Mouse (Mus musculus) activated CD4-positive, CD25-positive, alpha-beta regulatory T cell, adult 9 weeks (primary cell): ENCODE measurements around the gene Polr2l. TPM values are rescaled to one million over a fixed set of nuclear protein-coding genes. Genes with fewer than 3 reads are reported as not detected.

Experiments used
- polyA plus RNA-seq: library from polyadenylated mRNA; unstranded; fragments of 100-300 nt; shearing (Covaris generic); gene quantifications from one replicate; pipeline ENCODE4 v1.2.1, GENCODE M21; 2017

Gene Polr2l
- polyA plus RNA-seq: 30.8 TPM

DNA sequence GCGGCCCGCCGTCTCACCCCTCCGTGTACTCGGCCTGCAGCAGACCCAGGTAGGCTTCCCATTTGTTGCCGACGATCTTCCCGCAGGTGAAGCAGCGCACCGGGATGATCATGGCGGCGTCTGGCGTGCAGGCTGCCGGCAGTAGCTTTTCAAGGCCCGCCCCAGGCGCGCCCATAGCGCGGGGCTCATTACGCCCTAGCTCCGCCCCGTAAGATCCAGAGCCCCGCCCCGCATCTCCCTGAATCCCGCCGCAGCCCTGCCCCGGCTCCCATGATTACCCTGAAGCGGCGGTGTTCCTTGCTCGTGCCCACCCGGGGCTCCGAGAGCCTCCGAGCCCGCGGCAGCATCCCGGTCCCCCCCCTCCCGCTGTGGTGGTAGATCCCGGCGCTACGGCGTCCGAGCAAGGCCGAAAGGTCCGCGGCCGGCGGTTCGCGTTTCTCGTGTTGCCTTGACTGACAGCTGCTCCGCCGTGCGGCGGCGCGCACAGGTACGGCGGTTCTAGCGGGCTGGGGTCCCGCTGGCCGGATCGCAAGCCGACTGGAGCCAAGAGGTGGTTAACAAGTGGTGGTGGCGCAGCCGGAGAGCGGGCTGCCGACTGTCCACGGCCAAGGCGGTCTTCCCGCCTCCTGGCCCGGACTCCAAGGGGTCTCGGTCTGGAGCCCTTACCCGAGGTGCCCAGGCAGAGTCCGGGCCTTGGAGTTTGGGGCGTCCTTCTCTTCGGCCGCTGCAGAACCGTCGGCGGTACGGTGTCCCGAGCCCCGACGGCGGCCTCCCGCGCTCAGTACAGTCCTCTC is at the start of gene Polr2l, which contains the start of gene Tspan4:
Gene Polr2l (minus strand): TSS at position 122 of the 794 bp plus-strand sequence.
Gene Tspan4 (plus strand): TSS at position 230 of the 794 bp plus-strand sequence.

DNA sequence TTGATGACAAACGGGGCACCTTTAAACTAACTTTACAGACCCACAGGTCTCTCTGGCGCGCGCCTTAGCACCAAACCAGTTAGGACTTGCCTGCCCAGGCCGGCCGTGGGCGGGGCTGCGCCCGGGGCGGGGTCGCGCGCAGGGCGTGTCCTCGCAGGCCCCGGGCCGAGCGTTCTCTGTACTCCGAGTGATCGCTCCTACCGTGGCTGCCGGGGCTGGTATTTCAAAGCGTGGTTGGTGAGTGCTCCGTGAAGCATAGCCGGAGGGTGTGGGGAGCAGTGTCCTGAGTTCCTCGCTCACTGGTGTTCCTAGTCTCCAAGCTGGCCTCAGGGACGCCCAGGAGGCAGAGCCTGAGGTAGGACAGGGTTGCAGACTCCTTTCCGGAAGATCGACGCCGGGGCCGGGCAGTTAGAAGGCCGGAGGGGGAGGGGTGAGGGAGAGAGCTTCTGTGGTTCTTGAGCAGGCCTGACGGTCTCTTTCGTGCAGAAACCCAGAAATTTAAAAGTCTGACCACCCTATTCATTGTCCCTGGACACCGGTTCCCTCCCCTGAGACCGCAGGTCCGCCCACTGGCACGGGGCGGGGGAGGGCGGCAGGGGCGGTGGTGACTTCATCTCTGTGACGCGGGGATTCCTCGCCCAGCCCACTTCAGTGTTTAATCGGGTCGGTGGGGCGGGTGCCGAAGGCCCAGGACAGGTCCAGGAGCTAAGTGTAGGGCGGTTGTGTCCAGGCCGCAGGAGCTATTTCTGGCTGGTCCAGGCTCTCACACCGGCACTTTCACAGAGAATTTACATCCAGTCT is 7.5 kb downstream of the Polr2l start, which contains the start of gene Cd151:
Gene Cd151 (plus strand): TSS at position 163 of the 801 bp plus-strand sequence.

DNA sequence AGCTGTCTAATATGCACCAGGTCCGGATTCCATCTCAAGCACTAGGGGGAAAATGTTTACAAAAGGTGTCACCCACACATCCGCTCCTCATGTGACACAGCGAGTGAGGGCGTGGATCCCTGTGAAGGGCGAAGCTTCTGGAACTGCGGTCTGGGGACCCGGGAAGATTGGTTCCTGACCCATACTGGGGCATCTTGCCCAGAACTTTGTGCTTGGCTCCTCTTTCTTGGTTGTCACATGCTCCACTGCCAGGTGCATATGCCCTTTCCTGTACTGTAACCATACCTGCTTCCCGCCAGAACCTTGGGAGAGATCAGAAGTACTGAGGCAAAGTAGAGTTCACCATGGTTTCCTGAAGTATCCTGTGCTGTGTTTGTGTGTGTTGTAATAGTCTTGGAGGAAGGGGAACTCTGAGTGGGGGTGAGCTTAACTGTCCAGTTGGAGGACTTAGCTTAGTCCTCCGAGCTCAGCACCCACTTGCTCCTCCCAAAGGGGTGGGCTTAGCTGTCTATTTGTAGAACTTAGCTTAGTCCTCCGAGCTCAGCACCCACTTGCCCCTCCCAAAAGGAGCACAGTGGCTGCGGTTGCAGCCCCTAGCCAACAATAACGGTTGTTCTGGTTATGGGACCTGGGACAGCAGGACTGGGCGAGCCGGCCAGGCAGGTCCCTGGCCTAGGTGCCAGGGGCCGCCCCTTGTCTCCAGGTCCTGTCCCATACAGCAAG is 14.4 kb downstream of the Polr2l start, which contains the start of gene Cracr2b:
Gene Cracr2b (plus strand): TSS at position 704 of the 723 bp plus-strand sequence.

DNA sequence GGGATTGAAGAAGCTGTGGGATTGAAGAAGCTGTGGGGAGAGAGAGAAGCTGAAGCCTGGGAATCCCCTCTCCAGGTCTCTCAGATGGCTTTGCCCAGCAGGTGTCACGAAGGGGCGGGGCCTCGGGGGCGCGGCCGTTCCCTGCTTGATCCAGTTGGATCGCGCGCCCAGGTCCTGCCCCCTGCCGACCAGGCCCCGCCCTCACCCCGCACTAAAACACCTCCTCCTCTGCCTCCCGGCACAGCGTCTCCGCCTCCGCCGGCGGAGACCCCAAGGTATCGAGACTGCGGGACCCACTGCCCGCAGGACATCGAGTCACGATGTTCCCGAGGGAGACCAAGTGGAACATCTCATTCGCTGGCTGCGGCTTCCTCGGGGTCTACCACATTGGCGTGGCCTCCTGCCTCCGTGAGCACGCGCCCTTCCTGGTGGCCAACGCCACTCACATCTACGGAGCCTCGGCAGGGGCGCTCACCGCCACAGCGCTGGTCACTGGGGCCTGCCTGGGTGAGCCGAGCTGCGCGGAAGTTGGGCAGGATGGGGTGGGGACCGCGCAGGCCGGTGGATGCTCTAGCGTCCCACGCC is 19.9 kb downstream of the Polr2l start, which contains the start of gene Pnpla2:
Gene Pnpla2 (plus strand): TSS at position 232 of the 585 bp plus-strand sequence.

DNA sequence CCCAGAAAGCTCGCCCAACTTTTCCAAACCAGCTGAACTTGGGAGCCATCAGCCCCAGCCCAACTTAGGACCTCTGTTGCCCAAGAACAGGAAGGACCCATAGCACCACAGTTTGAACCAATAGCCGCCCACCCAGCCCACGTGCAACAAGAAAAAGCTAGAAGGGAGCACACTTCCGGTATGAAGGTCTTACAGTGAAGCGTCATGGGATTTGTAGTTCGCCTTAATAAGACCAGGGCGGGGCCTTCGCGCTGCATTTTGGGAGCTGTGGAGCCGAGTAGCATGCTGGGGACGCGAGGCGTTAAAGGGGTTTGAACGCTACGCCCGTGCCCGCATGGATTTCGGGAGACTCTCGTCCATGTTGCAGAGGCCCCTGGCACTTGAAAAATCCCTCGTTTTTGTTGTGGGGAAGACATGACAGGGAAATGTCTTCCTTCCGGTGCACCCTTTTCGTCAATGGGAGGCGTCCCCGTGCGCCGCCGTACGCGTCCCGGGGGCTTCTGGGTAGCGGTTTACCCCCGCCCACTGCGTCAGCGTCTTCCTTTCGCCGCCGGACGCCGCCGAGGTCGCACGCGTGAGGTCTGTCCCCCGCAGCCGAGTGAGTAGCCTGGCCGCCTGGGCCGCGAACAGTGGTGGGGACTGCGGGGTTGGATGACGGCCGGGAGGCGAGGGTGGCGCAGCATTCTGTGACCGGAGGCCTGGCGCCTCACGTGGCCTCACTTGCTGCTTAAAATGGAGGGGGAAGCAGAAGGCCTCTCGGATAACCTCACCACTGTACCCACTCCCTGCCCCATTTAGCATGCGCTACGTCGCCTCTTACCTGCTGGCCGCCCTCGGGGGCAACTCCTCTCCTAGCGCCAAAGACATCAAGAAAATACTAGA is 27.6 kb downstream of the Polr2l start, which contains the start of gene Rplp2:
Gene Rplp2 (plus strand): TSS at position 261 of the 882 bp plus-strand sequence.

DNA sequence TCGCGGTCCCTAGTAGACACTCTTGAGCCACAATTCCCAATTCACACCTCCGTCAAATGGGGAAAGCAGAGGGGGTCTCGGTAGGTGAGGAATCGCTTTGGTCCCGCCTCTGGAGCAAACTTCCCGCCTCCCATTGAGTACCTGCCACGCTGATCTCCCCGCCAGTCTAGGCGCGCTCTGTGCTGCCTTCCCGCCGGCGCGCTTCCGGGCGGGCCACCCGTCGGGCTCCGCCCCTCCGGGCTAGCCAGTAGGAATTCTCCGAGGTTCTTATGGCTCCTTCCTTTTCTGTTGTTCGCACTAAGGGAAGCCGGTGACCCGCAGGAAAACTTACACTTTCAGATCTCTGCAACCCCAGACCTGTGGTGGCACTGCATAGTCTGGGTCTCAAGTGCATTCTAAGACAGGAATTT is 31.1 kb downstream of the Polr2l start, which contains the start of gene Pidd1:
Gene Pidd1 (minus strand): TSS at position 198 of the 410 bp plus-strand sequence.

DNA sequence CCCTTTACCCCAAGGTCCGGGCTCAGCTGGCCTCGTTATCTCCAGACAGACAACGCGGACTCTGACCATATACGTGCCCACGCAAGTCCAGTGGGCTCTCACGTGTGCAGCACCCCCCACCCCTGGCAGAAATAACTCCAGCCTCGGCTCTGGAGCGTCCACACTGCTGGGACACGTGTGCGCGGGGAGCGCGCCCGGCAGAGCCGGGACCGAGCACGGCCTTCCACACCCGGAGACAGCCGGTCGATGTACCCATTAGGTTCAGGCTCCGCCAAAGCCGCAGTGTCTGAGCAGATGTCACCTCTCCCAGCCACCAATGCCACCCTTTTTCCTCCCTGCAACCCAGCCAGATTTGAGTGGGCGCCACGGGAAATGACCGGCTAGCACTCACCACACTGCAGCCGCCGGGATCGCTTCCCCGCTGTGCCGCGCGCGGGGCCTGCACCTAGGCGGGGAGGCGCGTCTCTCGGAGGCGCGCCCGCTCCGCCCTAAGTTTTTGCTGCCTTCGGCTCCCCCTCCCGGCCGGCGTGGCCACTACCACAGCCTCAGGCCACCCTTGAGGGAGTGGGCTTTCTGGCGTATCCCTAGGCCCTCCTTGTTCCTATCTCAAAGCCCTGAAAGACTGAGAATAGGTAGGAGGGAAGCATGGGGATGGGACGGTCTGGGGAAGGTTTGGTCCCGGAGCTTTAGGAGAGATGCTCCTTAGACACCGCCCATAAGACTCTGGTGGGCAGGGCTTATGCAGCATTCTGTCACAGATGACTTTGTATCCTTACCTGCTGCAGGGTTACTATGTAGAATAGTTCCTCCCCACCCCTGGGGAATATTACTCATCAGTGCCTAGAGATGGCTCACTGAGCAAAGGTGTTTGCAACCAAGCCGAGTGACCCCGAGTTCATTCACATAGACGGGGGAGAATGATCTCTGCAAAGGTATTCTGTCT is 37.5 kb downstream of the Polr2l start, which contains the start of gene Slc25a22:
Gene Slc25a22 (minus strand): TSS at position 715 of the 943 bp plus-strand sequence.

DNA sequence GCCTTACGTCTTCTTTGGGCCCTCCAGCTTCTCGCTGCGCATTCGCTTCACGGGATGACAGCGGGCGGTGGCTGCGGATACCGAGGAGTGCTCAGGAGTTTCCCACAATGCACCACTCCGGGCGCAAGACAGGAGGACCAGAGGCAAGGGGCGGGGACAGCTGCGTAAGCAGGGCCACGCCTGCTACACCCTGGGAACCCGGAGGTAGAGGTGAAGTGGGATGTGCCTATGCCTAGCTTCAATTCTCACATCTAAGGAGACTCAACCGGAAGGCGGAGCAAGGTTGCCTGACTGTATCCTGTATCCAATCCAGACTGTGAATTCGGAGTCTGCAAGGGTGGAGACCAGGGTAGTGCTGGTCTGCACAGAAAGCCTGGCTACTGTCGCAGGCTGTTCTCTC is 45.6 kb downstream of the Polr2l start, which contains the start of gene Cend1:
Gene Cend1 (minus strand): TSS at position 182 of the 400 bp plus-strand sequence.

Other genes with a start within 250 kb of the Polr2l start
- gene Phrf1, start 246.3 kb downstream of the Polr2l start, polyA plus RNA-seq: 130 TPM
- gene Irf7, start 208.7 kb downstream of the Polr2l start, polyA plus RNA-seq: 110 TPM
- not detected for gene Cdhr5, start 198.3 kb downstream of the Polr2l start, polyA plus RNA-seq
- gene Sct, start 196.0 kb downstream of the Polr2l start, polyA plus RNA-seq: not detected
- gene Drd4, start 183.1 kb downstream of the Polr2l start, polyA plus RNA-seq: not detected
- 14.8 TPM for gene Deaf1, start 147.4 kb downstream of the Polr2l start, polyA plus RNA-seq
- gene Tmem80, start 147.4 kb downstream of the Polr2l start, polyA plus RNA-seq: 37.9 TPM
- not detected for gene Eps8l2, start 136.3 kb downstream of the Polr2l start, polyA plus RNA-seq
- gene Taldo1, start 82.9 kb downstream of the Polr2l start, polyA plus RNA-seq: 364 TPM
- 82.8 TPM for gene Gatd1, start 61.0 kb downstream of the Polr2l start, polyA plus RNA-seq
- gene Cend1, start 45.6 kb downstream of the Polr2l start, polyA plus RNA-seq: 0.38 TPM
- 75.3 TPM for gene Slc25a22, start 37.2 kb downstream of the Polr2l start, polyA plus RNA-seq
- gene Pidd1, start 31.1 kb downstream of the Polr2l start, polyA plus RNA-seq: 10.2 TPM
- 1,938 TPM for gene Rplp2, start 27.8 kb downstream of the Polr2l start, polyA plus RNA-seq
- 87.0 TPM for gene Pnpla2, start 19.9 kb downstream of the Polr2l start, polyA plus RNA-seq
- 0.62 TPM for gene Cracr2b, start 14.0 kb downstream of the Polr2l start, polyA plus RNA-seq
- gene Cd151, start 7.7 kb downstream of the Polr2l start, polyA plus RNA-seq: 7.4 TPM
- 3.1 TPM for gene Tspan4, start 108 bp upstream of the Polr2l start, polyA plus RNA-seq
- gene Chid1, start 64.7 kb upstream of the Polr2l start, polyA plus RNA-seq: 28.2 TPM
- 21.7 TPM for gene Ap2a2, start 87.0 kb upstream of the Polr2l start, polyA plus RNA-seq
- gene Muc6, start 180.2 kb upstream of the Polr2l start, polyA plus RNA-seq: 0.09 TPM
- 0.32 TPM for gene Muc2, start 215.2 kb upstream of the Polr2l start, polyA plus RNA-seq